Mouse (Mus musculus): Measurements from ENCODE around the gene Foxp1. TPM values are rescaled to one million over a fixed set of nuclear protein-coding genes. Genes with fewer than 3 reads are reported as not detected.

Foxp1 gene
- polyA plus RNA-seq, 1 experiment from 2014 or later: 45.3 TPM

- no peak; the same call in 1 of the 2 replicates for TF ChIP-seq CTCF (IDR thresholded peaks at IDR 0.05; ENCODE audit: low read depth)
- Histone ChIP-seq H3K4me2 (replicated peaks; ENCODE audit: low read depth) (no peak overlapping the region), H3K27me3 (replicated peaks; ENCODE audit: control insufficient read depth, insufficient read depth, low read length) (no peaks in the 10 kb centered on the region), H3K9ac (ENCODE audit: low read depth, low read length) (no peak overlapping the region), H3K4me3 (ENCODE audit: low read depth, low read length) (no peak overlapping the region), H3K9me3 (ENCODE audit: control insufficient read depth) (no peaks in the 10 kb centered on the region), H3K36me3 (ENCODE audit: control insufficient read depth, insufficient read depth) (no peaks in the 10 kb centered on the region), H3K27ac (ENCODE audit: low read depth, low read length) (no peak overlapping the region), H3K4me1 (replicated peaks; ENCODE audit: control insufficient read depth, insufficient read depth, low read length) (0 out of 2 replicates have a peak, but pooled peaks cover 2% of the 10 kb centered on the region)
- no peak for ATAC-seq
- 61% methylated on average over 2 of the region's 2 CpGs for WGBS
These were observed 168.2 kb downstream of the Foxp1 start for GRCm38 (mm10) chr6:99354338-99354737.

DNA sequence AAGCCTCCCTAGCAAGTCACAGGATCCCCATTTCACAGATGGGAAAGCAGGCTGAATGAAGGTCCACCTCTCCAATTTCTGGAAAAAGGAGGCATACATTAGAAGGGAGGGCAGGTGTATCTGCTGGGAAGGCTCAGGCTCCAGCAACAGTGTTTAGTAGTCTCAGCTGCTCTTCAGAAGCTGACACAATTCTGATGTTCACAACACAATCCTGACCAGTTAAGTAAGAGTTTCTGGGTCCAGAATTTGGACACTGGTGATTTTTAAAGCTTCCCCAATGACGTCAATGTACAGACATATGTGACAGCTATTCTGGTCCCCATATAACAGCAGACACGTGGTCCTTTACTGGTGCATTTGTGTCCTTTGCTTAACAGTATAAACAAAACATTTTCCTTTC, 169.1 kb downstream of the Foxp1 start:
- H3K4me1 ChIP-seq (replicated peaks; ENCODE audit: control insufficient read depth, insufficient read depth, low read length): no peaks in the 10 kb centered on the region
- H3K4me3 ChIP-seq (ENCODE audit: low read depth, low read length): no peak overlapping the region
- no peaks in the 10 kb centered on the region for H3K36me3 ChIP-seq (ENCODE audit: control insufficient read depth, insufficient read depth)
- no peak overlapping the region for H3K27ac ChIP-seq (ENCODE audit: low read depth, low read length)
- no peak overlapping the region for H3K4me2 ChIP-seq (replicated peaks; ENCODE audit: low read depth)
- TF ChIP-seq CTCF (IDR thresholded peaks at IDR 0.05; ENCODE audit: low read depth): no peak
- no peak for ATAC-seq
- WGBS: 72% methylated on average over 2 of the region's 2 CpGs
- no peaks in the 10 kb centered on the region for H3K27me3 ChIP-seq (replicated peaks; ENCODE audit: control insufficient read depth, insufficient read depth, low read length)
- H3K9ac ChIP-seq (ENCODE audit: low read depth, low read length): no peak overlapping the region
- H3K9me3 ChIP-seq (ENCODE audit: control insufficient read depth): no peaks in the 10 kb centered on the region

DNA sequence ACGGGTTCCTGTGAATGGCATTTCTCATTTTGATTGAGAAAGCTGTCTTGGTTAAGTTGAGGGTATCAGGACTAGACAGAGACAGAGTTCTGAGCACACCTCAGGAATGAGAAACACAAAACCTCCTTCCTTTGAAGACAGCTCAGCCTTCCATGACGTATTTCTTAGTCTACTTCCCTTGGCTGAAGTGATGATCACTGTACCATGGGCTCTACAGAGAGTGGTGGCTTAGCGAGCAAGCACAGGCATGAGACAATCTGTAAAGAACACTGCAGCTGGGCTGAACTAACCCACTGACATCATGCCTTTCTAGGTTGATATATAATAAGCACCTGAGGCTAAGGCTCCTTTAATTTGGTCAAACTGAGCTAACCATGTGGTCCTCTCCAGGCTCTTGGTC, 172.0 kb downstream of the Foxp1 start:
- Histone ChIP-seq H3K4me3 (ENCODE audit: low read depth, low read length) (no peak overlapping the region), H3K27me3 (replicated peaks; ENCODE audit: control insufficient read depth, insufficient read depth, low read length) (no peaks in the 10 kb centered on the region), H3K36me3 (ENCODE audit: control insufficient read depth, insufficient read depth) (no peaks in the 10 kb centered on the region), H3K27ac (ENCODE audit: low read depth, low read length) (no peak overlapping the region), H3K4me2 (replicated peaks; ENCODE audit: low read depth) (no peak overlapping the region), H3K9ac (ENCODE audit: low read depth, low read length) (no peak overlapping the region), H3K9me3 (ENCODE audit: control insufficient read depth) (no peaks in the 10 kb centered on the region), H3K4me1 (replicated peaks; ENCODE audit: control insufficient read depth, insufficient read depth, low read length) (no peaks in the 10 kb centered on the region)
- TF ChIP-seq CTCF (IDR thresholded peaks at IDR 0.05; ENCODE audit: low read depth): no peak
- whole genome bisulfite sequencing: 65% methylated on average over 3 of the region's 3 CpGs
- ATAC-seq: no peak

DNA sequence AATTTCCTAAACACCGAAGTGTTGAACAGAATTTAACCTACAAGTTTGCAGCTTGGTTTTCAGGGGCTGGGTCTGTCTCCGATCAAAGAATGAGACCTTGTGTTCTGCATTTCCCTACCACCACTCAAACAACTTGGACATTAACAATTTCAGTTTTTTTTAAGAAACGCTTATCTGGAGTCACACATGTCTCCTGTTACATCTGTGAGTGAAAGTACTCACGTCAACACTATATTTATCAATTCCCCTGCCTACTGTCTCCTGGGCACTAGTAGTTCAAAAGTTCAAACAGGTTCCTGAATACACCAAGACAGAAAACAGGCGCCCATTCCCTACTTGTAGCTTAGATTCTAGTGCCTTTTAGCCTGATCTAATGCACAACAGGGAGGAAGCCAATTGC, 172.4 kb downstream of the Foxp1 start:
- no peaks in the 10 kb centered on the region for H3K36me3 ChIP-seq (ENCODE audit: control insufficient read depth, insufficient read depth)
- no peaks in the 10 kb centered on the region for H3K4me1 ChIP-seq (replicated peaks; ENCODE audit: control insufficient read depth, insufficient read depth, low read length)
- no peak for ATAC-seq
- no peak overlapping the region for H3K9ac ChIP-seq (ENCODE audit: low read depth, low read length)
- H3K4me2 ChIP-seq (replicated peaks; ENCODE audit: low read depth): no peak overlapping the region
- H3K27me3 ChIP-seq (replicated peaks; ENCODE audit: control insufficient read depth, insufficient read depth, low read length): no peaks in the 10 kb centered on the region
- no peak overlapping the region for H3K4me3 ChIP-seq (ENCODE audit: low read depth, low read length)
- WGBS: 66% methylated on average over 5 of the region's 5 CpGs
- no peaks in the 10 kb centered on the region for H3K9me3 ChIP-seq (ENCODE audit: control insufficient read depth)
- TF ChIP-seq CTCF (IDR thresholded peaks at IDR 0.05; ENCODE audit: low read depth): no peak
- no peak overlapping the region for H3K27ac ChIP-seq (ENCODE audit: low read depth, low read length)

DNA sequence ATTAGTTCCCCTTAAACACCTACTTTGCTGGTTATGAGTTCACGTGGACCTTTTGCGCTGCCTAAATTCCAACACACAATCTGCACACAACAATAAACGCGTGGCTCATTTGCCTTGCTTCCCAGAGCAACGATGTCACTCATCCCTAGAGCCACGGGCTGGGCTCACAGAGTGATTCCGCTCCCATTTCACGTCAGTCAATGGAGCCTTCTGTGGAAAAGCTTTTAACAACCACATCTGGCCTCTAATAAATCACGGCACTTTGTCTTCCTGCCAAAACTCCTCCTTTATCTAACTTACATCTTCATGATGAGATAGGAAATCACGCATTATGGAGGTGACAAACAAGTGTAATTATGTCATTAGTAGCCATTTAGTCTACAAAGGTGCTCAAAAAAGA, 174.7 kb downstream of the Foxp1 start:
- no peak for ATAC-seq
- Histone ChIP-seq H3K36me3 (ENCODE audit: control insufficient read depth, insufficient read depth) (no peaks in the 10 kb centered on the region), H3K4me2 (replicated peaks; ENCODE audit: low read depth) (no peak overlapping the region), H3K9me3 (ENCODE audit: control insufficient read depth) (no peaks in the 10 kb centered on the region), H3K27ac (ENCODE audit: low read depth, low read length) (no peak overlapping the region), H3K4me1 (replicated peaks; ENCODE audit: control insufficient read depth, insufficient read depth, low read length) (no peaks in the 10 kb centered on the region), H3K27me3 (replicated peaks; ENCODE audit: control insufficient read depth, insufficient read depth, low read length) (no peaks in the 10 kb centered on the region), H3K9ac (ENCODE audit: low read depth, low read length) (no peak overlapping the region), H3K4me3 (ENCODE audit: low read depth, low read length) (no peak overlapping the region)
- no peak for TF ChIP-seq CTCF (IDR thresholded peaks at IDR 0.05; ENCODE audit: low read depth)
- 46% methylated on average over 10 of the region's 10 CpGs for WGBS

DNA sequence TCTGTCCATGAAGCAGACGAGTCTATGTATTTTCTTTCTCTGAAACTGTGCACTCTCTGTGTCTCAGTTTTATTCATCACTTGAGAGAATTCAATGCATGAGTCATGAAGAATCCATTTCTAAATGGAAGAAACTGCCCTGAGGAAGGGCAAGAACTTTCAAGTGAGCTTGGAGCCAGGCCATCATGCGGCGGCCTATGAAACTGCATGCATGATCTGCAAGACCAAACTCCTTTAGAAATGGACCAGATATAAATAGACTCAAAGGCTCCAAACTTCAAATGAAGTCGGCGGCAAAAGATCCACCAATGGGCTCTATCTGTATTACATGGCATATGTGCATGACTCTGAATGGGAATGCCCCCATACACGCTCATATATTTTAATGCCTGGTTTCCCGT, 177.6 kb downstream of the Foxp1 start:
- H3K27ac ChIP-seq (ENCODE audit: low read depth, low read length): no peak overlapping the region
- H3K9ac ChIP-seq (ENCODE audit: low read depth, low read length): no peak overlapping the region
- no peaks in the 10 kb centered on the region for H3K4me1 ChIP-seq (replicated peaks; ENCODE audit: control insufficient read depth, insufficient read depth, low read length)
- no peak overlapping the region for H3K4me3 ChIP-seq (ENCODE audit: low read depth, low read length)
- H3K36me3 ChIP-seq (ENCODE audit: control insufficient read depth, insufficient read depth): no peaks in the 10 kb centered on the region
- no peaks in the 10 kb centered on the region for H3K9me3 ChIP-seq (ENCODE audit: control insufficient read depth)
- no peak overlapping the region for H3K4me2 ChIP-seq (replicated peaks; ENCODE audit: low read depth)
- WGBS: 97% methylated on average over 7 of the region's 7 CpGs
- TF ChIP-seq CTCF (IDR thresholded peaks at IDR 0.05; ENCODE audit: low read depth): no peak
- no peaks in the 10 kb centered on the region for H3K27me3 ChIP-seq (replicated peaks; ENCODE audit: control insufficient read depth, insufficient read depth, low read length)
- no peak for ATAC-seq

DNA sequence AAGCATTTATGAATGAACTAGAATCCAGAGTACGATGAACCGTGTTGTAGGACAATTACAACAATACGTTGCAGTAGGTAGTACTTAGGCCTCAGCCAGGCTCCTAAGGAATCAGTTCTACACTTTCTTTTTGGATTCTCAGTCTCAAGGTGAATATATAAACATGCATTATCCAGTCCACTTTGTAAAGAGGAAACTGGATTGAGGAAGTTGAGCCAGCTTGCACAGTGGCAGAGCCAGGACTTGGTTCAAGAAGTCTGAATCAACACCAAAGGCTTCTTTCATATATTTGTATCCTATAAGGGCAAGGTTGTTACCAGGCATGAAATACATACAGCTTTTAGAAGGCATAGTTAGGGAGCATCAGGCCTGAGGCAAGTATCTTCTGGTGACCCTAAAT, 178.2 kb downstream of the Foxp1 start:
- ATAC-seq: no peak; the same call in 1 of the 2 replicates
- WGBS: 43% methylated on average over 3 of the region's 3 CpGs
- no peak overlapping the region for H3K27ac ChIP-seq (ENCODE audit: low read depth, low read length)
- no peak overlapping the region for H3K9ac ChIP-seq (ENCODE audit: low read depth, low read length)
- H3K36me3 ChIP-seq (ENCODE audit: control insufficient read depth, insufficient read depth): no peaks in the 10 kb centered on the region
- TF ChIP-seq CTCF (IDR thresholded peaks at IDR 0.05; ENCODE audit: low read depth): no peak
- H3K9me3 ChIP-seq (ENCODE audit: control insufficient read depth): no peaks in the 10 kb centered on the region
- H3K27me3 ChIP-seq (replicated peaks; ENCODE audit: control insufficient read depth, insufficient read depth, low read length): no peaks in the 10 kb centered on the region
- H3K4me3 ChIP-seq (ENCODE audit: low read depth, low read length): no peak overlapping the region
- H3K4me2 ChIP-seq (replicated peaks; ENCODE audit: low read depth): no peak overlapping the region
- H3K4me1 ChIP-seq (replicated peaks; ENCODE audit: control insufficient read depth, insufficient read depth, low read length): no peaks in the 10 kb centered on the region; the same call in 1 of the 2 replicates

Data from intestine, postnatal 0 days (tissue).